Mouse (Mus musculus): Measurements from ENCODE around the gene Anapc13. TPM values are rescaled to one million over a fixed set of nuclear protein-coding genes. Genes with fewer than 3 reads are reported as not detected.

Anapc13 gene
- total RNA-seq, 2 experiments from 2014 or later = 333 to 359 TPM

DNA sequence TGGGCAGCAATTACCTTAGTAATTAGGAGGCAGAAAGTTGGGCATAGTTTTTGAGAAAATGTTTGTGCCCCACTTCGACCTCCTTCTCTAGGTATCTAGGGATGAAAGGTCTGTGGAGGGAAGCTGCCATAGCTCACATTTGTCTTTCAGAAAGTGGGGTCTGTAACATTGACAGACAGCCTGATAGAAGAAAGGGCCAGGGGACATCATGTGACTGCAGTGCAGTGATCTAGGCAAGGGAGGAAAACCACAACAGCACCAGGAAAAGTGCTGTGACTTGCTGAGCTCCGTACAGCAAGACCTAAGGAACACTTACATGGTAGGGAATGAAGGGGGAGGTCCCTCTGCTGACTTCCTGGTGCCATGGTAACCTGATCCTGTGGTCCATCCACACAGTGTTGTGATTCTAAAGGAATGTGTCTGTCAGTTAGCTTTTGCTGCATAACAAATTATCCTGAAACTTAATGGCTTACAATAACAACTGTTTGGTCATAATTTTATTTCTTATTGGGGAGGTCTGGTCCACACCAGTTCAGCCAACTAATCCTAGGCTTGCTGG lies 5.6 kb downstream of the Anapc13 start:
- DNase-seq = no peak

DNA sequence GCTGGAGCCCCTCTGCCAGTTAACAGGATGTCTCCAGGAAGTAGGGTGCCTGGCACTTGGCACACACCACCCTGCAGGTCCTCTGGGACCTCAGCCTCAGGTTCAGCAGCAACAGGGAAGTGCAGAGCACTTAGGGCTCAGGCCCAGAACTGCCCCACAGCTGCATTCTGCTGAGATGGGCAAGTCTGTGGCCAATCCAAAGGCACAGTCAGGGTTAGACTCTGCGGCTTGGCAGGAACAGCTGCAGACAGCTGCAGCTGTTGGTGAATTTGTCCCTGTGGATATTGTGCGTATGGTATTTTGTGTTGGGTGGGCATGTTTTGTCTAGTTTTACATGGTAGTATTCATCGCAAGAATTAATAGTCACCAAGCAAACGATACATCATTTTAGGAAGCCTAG lies 6.1 kb downstream of the Anapc13 start:
- no peak for DNase-seq

- DNase-seq = peak; percentile 45 to 71
Measured at GRCm38 (mm10) chr9:102632923-102633537, 6.9 kb downstream of the Anapc13 start.

DNA sequence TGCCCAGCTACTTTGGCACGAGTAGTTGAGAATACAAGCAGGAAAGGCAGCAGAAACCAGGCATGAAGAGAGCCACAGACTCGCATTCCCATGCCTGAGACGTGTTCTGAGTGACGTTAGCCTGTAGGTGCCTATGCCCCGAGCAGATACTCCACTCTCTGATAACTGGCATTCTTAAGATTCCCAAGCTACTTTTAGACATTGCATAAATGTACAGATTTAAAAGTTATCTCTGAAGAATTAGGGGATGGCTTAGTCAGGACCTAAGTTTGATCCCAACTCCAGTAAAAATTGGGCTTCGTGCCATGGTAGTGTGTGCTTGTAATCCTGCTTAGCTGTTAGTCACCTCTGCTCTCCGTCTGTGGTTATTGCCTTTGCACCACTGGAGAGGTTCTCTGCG lies 8.4 kb downstream of the Anapc13 start:
- no peak for DNase-seq

- DNase-seq = peak; percentile 61 to 70
Measured at GRCm38 (mm10) chr9:102636553-102636952, 10.5 kb downstream of the Anapc13 start.

GRCm38 (mm10) chr9:102637115-102637514 lies 11.0 kb downstream of the Anapc13 start:
- no peak for DNase-seq

DNA sequence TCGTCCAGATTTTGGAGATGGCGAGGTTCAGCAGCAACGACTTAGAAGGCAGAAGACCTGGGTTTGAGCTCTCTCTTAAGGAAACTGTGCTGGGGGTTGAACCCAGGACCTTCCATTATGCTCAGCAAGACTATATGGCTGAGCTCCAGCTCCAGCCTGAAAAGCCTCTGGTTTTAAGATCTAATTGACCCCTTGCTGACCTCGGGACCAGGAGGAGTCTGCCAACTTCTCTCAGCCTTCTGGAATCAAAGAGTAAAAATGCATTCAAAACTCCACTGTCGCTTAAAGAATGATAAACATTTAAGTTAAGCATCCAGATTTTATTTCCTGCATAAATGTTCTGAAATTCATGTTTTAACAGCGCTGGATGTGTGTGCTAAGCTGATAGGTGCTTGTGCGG lies 12.9 kb downstream of the Anapc13 start:
- no peak for DNase-seq

- DNase-seq = no peak
Measured at GRCm38 (mm10) chr9:102639510-102639909, 13.4 kb downstream of the Anapc13 start.

DNA sequence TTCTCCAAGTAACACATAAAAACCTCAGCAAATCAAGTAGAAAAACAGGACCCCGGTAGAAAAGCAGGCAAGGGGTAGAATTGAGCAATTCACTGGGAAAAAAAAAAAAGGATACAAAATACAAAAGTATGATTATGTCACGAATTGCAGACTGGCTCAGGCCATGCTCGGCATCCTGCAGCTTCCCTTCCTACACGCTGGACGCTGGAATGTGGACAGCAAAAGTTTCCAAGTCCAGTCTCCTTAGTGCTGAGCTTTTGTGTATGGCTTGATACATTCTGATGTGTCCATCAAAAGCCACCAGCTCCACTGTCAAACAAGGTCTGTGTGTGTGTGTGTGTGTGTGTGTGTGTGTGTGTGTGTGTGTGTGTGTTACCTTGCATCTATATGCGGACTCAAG lies 15.4 kb downstream of the Anapc13 start:
- no peak for DNase-seq

GRCm38 (mm10) chr9:102643071-102643485 lies 17.0 kb downstream of the Anapc13 start:
- no peak for DNase-seq

DNA sequence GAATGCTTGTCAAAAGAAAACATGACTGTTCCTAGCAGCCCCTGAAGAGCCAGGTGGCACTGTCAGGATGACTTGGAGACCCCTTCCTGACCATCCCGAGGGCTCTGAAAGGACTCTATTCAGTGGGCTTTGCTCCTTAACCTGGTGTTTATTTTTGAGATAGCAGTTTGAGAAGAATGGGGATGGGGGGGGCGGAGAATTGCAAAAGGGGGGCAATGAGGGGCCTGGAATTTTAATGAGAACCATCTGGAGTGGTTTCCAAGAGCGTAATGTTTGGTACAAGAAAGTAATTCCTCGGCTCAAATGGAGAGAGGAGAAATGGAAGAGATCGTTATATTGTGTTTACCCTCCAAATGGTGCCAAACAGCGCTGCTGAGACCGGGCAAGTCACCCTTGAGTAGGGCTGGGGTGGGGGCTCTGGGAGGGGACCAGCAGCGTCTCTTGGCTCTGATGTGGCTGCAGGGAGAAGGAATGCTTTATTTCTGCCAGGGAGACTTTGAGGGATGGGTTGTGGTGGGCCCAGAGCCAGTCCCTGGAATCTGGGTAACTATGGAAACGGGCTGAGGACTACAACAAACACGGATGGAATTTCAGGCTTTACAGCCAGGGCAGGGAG lies 17.5 kb downstream of the Anapc13 start:
- DNase-seq = peak; percentile 64 to 66

GRCm38 (mm10) chr9:102645119-102645695 lies 19.1 kb downstream of the Anapc13 start:
- DNase-seq = no peak

GRCm38 (mm10) chr9:102647010-102647409 lies 20.9 kb downstream of the Anapc13 start:
- no peak for DNase-seq

DNA sequence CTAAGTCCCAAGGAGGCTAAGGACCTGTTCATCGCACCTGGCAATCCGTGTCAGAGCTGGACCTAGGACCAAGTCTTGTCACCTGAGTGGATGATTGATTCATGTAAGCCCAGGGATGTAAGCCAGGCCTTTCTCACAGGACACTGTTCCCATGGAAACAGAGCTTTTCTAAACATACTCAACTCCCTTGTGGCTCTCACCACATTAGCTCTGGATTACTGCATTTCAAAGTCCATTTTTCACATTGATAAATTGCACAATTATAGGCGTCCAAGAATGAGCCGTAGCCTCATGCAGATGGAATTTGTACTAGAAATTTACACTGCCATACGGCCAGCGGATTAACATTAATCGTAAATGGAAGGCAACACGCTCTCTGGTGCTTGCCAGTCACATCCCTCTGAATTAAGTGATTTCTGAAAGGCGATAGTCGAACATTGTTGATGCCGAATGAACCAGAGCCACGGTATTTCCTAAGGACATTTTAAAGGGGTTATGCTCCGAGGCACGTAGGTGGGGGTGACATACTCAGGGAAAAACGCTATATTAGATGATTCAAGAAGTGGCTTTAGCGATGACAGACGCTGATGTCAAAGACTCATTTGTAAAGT lies 23.9 kb downstream of the Anapc13 start:
- DNase-seq = no peak

DNA sequence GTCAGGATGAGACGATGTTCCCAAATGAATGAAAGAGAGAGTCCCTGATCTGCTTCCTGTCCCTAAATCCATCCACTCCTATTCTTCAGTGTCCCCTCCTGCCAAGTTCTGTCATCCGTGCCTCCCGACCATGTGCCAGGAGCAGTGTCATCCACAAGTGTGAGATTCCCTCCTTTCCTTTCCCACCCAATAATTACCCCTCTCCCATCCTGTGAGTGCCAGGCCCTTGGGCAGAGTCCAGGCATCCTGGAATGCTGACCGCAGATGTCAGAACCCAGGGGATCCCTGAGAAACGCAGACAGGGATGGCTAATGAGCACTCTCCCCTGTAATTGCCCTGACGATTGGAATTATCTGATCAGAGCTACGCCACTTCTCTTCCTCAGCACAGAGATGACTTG lies 24.5 kb downstream of the Anapc13 start:
- DNase-seq = no peak

GRCm38 (mm10) chr9:102651199-102651720 lies 25.2 kb downstream of the Anapc13 start:
- DNase-seq = no peak

DNA sequence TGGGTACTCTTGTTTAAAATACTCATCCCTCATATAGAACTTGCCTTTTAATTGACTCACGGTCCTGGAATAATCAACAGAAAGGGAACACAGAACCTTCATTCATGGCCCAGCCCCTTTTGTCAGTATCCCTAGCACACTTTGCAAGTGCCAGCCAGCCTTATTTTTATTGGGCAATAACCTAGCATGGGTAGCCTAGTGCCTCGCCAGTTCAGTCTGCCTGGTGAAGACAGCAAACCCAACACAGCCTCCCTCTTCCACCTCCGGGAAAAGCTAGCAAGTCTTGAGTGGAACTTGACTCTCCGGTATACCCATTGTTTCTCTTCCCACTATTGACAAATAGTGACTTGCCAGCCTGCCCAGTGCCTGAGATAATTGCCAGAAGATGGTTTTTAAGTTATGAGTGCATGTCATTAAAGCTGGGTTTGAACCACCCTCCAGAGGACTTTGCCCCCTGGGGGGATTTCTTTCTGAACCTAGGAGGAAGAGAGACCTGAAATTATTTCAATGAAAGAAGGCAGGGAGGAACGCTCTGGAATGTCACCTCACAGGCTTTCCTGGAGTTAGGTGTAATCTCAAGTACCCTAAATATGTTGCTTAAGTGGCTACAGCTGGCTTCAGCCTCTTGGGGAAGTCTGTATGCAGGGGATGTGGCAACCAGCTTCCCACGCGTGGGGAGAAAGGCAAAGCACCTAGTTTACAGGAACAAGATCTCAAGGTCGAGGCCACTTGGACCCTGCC lies 30.4 kb downstream of the Anapc13 start:
- DNase-seq = no peak

GRCm38 (mm10) chr9:102668115-102668514 lies 42.0 kb downstream of the Anapc13 start:
- no peak for DNase-seq

DNA sequence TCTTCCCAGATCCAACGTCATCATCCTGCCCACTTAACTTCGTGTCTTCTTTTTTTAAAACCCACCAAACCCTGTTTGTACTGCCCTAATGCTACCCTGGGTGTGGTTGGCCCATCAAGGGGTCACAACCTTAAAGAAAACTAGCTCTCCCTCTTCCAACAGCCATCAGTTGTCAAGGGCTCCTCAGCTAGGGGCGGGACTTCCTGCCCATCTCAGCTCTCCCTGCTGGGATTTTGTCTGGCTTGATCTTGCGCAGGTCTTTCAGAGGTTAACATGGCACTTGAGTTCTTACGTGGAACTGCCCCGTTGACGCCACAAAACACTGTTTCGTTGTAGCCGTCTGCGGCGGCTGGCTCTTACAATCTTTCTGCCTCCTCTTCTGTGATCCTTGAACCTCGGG lies 42.8 kb downstream of the Anapc13 start:
- DNase-seq = no peak

GRCm38 (mm10) chr9:102673381-102673780 lies 47.3 kb downstream of the Anapc13 start:
- peak; percentile 60 to 64 for DNase-seq

- DNase-seq = no peak
Measured at GRCm38 (mm10) chr9:102675922-102676321, 49.8 kb downstream of the Anapc13 start.

DNA sequence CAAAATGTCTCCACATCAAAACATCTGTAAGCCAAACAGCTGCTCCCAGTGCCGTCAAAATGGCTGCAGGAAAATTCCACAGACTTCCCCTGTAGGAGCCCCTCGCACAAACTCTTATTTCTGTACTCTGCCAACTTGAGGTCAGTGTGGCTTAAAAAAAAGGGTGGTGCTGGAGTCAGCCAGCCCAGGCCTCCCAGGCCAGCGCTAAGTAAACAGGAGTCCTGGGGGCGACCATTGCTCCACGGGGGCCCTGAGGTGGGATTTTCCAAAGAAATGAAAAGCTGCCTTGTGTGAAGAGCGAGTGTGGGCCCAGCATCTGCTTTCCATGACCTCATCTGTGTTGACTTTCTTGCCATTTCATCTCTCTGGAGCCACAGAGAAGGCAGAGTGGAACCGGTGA lies 55.4 kb downstream of the Anapc13 start:
- DNase-seq = no peak

All from adrenal gland, postnatal 36 days (tissue).